Mouse (Mus musculus) urinary bladder, postnatal 36 days (tissue): ENCODE measurements at regions not wholly inside any gene's neighbourhood (a gene's known extent, or its start where the extent isn't known, plus 50 kb on each side); places are given as distances from the start of the nearest gene placed in this dataset.

Source experiments
- DNase-seq, 2 experiments: peaks; one replicate each; pipeline ENCODE4 v3.0.0; 2022; ENCODE audit warnings: low spot score in 2 of 2, mixed read lengths in 1 of 2

DNA sequence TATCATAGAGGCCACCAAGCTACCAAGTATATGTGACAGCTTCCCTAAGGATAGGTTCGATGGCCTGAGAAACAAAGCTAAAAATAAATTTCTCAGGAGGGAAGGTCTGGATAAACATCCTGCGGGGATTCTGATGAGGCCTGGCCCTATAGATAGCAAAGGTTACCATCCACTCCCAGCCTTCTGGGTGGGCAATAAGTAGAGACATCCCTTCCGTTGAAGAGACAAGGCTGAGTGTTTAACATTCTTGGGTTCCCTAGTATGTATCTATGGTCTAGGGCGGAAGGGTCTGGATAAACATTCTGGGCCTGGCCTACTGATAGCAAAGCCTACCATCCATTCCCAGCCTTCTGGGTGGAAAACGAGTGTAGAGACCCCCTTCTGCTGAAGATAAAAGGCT is 180.5 kb upstream of the Dlk1 start:
- DNase-seq = no peak

GRCm38 (mm10) chr12:109314850-109315249 is 137.8 kb upstream of the Dlk1 start:
- DNase-seq = no peak

GRCm38 (mm10) chr12:109325986-109326385 is 126.6 kb upstream of the Dlk1 start:
- no peak for DNase-seq

GRCm38 (mm10) chr12:109371327-109371726 is 81.3 kb upstream of the Dlk1 start:
- no peak for DNase-seq

- no peak for DNase-seq
Measured at GRCm38 (mm10) chr12:109385794-109386193, 66.8 kb upstream of the Dlk1 start.

DNA sequence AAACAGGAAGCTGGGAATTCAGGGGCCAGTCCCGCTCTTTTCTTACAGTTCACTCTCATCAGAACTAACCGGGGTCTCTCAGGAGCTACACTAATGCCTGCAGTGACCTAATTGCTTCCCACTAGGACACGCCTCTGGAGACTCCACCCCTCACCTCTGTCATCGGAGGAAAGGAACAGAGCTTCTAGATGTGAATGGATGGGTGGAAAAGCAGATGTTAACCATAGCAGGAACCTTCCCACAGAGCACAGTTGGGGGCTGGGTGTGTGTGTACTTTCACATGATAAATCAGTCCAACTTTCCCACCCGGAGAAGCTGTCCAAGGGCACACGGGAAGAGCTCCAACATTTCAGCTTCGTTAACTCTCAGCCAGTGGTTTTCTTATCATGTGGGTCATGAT is 63.8 kb upstream of the Dlk1 start:
- DNase-seq = no peak

DNA sequence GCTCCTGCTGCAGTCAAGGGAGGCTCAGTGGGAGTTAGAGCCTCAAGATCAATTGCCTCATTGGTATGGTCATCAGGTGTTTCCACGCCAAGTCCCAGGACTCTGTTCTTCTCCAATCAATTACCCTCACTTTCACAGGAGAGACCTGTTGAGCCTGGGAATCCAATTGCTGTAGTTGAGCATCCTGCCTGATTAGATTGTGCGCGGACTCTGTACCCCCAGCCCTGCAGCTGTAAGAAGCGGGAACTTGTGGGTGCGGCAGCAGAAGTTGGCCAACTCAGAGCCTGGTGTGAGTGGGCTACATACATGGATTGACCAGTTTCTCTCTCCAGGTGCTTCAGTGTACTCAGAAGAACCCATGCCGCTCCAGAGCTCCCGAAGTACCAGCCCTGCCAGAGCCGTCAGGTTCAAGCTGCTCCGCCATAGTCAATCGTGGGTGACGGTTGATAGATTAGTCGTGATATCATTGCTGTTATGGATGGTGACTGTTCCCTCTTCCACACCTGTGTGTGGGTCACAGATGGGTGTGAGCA is 62.2 kb upstream of the Dlk1 start:
- DNase-seq = no peak

GRCm38 (mm10) chr12:109390978-109391377 is 61.6 kb upstream of the Dlk1 start:
- no peak for DNase-seq

DNA sequence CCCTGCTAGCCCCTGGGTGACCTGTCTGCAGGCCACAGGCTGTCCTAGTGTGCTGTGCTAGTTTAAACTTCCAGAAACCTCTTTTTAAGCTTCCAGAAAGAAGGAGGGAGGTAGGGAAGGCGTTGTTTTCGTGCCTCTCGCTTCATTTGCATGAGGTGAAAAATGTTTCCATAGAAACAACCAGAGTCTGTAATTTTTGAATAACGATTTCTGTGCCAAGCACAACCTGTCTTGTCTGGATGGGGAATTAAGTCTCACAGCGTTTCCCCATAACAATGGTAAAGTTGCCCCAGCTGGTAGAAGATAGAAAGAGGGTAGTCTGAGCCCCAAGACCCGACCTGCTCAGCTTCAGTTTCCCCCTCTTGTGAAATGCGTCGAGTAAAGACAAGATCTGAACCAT is 59.3 kb upstream of the Dlk1 start:
- DNase-seq = no peak

DNA sequence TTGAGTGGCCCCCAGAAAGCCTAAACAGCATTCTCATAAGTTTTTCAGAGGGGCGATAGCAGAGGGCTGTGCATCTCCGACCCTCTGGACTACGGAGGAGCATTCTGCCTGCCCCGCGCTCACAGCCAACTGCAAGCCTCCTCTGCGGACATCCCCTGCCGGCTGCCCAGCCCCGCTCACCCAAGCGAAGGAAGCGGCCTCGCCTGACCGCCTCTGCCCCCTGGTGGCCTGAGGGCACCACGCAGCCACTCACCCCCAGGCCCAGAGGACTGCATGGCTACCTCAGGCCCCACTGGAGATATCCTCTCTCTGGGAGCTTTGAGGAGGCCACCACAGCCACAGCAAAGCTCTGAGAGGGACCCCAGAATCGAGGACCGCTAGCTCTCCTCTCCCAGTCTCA is 58.8 kb upstream of the Dlk1 start:
- peak; percentile 48 to 67 for DNase-seq

GRCm38 (mm10) chr12:109394396-109394795 is 58.2 kb upstream of the Dlk1 start:
- no peak for DNase-seq

- no peak for DNase-seq
Measured at GRCm38 (mm10) chr12:109396614-109397013, 56.0 kb upstream of the Dlk1 start.

GRCm38 (mm10) chr12:109397175-109398058 is 55.2 kb upstream of the Dlk1 start:
- no peak for DNase-seq

GRCm38 (mm10) chr12:109398473-109398872 is 54.1 kb upstream of the Dlk1 start:
- DNase-seq = no peak

GRCm38 (mm10) chr12:109398951-109399350 is 53.7 kb upstream of the Dlk1 start:
- no peak for DNase-seq

DNA sequence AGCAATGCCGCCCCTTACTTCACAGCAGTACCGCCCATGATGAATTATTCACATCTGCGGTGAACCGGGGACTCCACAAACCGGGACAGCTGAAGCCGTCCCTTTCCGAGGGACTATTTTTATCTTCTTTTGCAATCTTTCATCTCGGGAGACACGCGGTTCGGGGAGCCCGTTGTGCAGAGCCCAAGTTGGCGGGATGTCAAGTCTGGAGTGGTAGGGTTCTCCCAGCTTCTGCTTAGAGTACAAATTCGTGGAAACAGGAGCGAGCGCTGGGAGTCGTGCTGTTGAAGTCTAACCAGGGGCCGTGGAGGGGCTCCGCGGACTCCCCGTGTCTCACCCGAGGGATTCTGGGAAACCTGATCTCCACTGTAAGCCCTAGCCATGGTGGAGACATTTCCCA is 53.0 kb upstream of the Dlk1 start:
- peak in 1 of 2 experiments; percentile 59 for DNase-seq

DNA sequence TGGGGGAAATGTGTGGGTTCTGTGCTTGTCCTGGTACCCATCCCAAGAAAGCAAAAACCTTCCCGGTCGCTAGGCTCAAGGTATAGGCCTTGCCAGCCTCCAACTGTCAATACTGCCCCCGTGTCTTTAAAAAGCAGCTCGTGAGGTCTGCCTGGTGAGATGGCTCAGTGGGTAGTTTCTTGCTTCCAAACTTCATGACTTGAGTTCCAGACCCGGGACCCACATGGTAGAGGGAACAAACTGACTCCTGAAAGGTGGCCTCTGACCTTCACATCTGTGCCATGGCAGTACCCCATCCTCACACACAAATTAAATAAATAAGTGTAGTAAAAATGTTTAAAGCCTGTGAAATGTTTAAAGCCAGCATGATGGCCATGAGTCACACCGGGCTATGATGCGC is 52.6 kb upstream of the Dlk1 start:
- DNase-seq = no peak

- DNase-seq = no peak
Measured at GRCm38 (mm10) chr12:109400936-109401586, 51.6 kb upstream of the Dlk1 start.

GRCm38 (mm10) chr12:109401696-109402095 is 50.9 kb upstream of the Dlk1 start:
- DNase-seq = no peak

DNA sequence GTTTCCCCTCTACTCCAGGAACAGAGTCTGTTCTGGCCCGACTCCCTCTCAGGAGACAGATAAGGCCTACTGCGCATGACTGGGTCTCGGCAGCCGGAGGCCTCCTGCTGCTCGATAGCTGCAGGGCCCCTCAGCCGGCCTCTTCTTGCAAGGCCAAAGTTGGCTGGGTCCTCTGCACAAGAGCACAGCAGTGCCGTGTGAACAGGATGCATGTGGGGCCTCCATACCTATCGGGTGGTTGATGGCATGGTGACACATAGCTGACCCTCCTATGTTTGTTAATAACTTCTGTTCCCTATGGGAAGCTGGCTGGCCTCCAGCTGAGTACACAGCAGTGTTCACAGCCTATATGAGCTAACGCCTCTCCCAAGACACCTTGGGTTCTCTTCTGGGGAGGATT is 50.4 kb upstream of the Dlk1 start:
- DNase-seq = no peak
